Mouse (Mus musculus): ENCODE measurements at regions not wholly inside any gene's neighbourhood (a gene's known extent, or its start where the extent isn't known, plus 50 kb on each side); places are given as distances from the start of the nearest gene placed in this dataset.

DNA sequence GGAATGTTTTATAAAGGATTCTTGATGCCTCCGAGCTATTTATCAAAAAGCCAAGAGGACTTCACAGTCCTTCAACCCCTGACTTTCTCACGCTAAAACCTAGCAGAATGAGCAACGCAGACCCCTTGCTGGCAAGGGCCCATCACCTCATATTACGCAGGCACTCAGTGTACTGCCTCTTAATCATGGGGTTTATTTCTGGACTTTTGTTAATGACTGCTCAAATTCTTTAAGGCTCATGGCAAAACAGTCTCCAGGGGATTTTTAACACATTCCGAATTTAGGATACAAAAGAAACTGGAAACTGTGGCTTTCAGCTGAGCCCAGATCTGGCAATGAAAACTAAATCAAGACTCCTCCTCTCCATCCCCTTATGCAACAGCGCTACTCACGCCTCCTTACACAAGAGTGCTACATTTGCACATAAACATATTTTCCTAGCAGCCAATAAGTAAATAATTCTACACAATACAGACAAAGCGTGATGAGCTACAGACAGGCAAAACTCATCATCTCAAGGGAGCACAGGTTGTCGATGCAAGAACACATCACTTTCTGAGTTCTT lies 492.0 kb upstream of the Id4 start:
- H3K4me3 ChIP-seq (ENCODE audit: insufficient read depth, low read length) = no peak overlapping the region
- H3K4me1 ChIP-seq (ENCODE audit: control insufficient read depth, insufficient read depth, low read length) = no peaks in the 10 kb centered on the region; the same call in 1 of the 2 replicates
- H3K27ac ChIP-seq (ENCODE audit: insufficient read depth, low read length) = peak overlapping the region; percentile 46; the same call in 1 of the 2 replicates
- TF ChIP-seq CTCF (IDR thresholded peaks at IDR 0.05; ENCODE audit: borderline replicate concordance, insufficient read depth, low read length) = no peak
- no peak for TF ChIP-seq POLR2A (IDR thresholded peaks at IDR 0.05; ENCODE audit: low read depth, low read length)

DNA sequence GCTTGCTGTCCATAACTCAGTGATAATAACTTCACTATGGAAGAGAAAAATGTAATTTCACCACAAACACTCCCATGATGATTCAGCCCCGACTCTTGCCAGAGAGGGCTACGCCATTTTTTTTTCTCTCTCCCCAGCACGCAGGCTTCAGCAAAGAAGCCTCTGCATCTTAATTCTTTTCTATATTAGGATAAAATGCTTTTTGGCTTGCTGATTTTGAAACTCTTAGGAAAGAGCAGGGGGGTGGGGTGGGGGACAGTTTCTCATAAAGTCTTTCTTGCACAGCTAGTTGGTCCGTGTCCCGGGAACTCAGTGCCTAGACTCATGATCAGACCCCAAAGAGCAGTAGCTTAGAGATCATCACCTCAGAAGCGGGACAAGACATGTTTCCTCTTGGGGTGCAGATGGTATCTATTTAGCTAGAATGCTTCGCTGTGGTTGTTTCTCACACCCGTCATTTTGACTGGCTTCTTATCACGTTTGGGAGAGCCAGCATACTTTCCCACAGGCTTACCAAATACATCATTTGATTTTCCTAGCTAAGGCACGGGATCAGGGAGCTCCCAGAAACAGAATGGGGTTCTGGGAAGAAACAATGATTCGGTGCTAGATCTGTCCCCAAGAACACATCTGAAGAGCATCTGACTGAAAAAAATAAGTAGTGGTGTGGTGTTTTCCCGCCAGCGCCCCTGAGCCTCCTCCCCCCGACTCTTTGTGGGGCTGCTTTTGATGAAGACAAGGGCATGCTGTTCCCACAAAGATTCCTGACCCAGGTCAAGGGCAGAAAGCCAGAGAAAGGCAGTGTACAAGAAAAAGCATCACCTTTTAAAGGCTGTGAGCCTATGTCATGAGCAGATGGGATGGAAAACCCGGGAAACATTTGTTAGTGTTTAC lies 483.6 kb upstream of the Id4 start:
- TF ChIP-seq POLR2A (IDR thresholded peaks at IDR 0.05; ENCODE audit: low read depth, low read length) = peak; percentile 10; the same call in 1 of the 2 replicates
- TF ChIP-seq CTCF (IDR thresholded peaks at IDR 0.05; ENCODE audit: borderline replicate concordance, insufficient read depth, low read length) = no peak
- Histone ChIP-seq H3K27ac (ENCODE audit: insufficient read depth, low read length) (peak overlapping the region; percentile 100), H3K4me3 (ENCODE audit: insufficient read depth, low read length) (no peak overlapping the region), H3K4me1 (ENCODE audit: control insufficient read depth, insufficient read depth, low read length) (peaks cover 14% of the 10 kb centered on the region)

- Histone ChIP-seq H3K4me1 (ENCODE audit: control insufficient read depth, insufficient read depth, low read length) (peaks cover 14% of the 10 kb centered on the region), H3K4me3 (ENCODE audit: insufficient read depth, low read length) (no peak overlapping the region), H3K27ac (ENCODE audit: insufficient read depth, low read length) (peak overlapping the region; percentile 100)
- no peak for TF ChIP-seq POLR2A (IDR thresholded peaks at IDR 0.05; ENCODE audit: low read depth, low read length)
- TF ChIP-seq CTCF (IDR thresholded peaks at IDR 0.05; ENCODE audit: borderline replicate concordance, insufficient read depth, low read length) = no peak
Observed at GRCm38 (mm10) chr13:47778218-47779009, 482.6 kb upstream of the Id4 start.

GRCm38 (mm10) chr13:47784406-47784805 lies 476.6 kb upstream of the Id4 start:
- H3K4me1 ChIP-seq (ENCODE audit: control insufficient read depth, insufficient read depth, low read length) = peaks cover 4% of the 10 kb centered on the region
- TF ChIP-seq POLR2A (IDR thresholded peaks at IDR 0.05; ENCODE audit: low read depth, low read length) = no peak
- no peak for TF ChIP-seq CTCF (IDR thresholded peaks at IDR 0.05; ENCODE audit: borderline replicate concordance, insufficient read depth, low read length)
- H3K4me3 ChIP-seq (ENCODE audit: insufficient read depth, low read length) = no peak overlapping the region
- no peak overlapping the region for H3K27ac ChIP-seq (ENCODE audit: insufficient read depth, low read length)

DNA sequence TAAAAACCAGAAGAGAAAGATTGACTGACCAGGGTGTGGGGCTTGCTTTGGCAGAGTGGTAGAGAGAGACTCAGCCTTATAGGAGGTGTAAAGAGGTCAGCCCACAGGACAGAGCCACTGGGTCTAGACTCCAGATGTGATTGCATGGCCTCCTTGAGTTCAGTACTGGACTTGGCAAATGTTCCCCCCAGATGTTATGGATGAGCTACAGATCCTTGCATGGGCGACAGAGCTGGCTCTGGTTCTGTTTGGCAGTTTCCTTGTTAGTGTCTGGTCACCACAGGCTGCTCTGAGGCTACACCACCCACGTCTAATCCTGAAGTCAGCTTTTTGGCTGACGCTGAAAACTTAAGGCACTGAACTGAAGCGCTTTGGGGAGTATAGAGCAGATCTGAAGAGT lies 463.2 kb upstream of the Id4 start:
- H3K4me3 ChIP-seq (ENCODE audit: insufficient read depth, low read length) = no peak overlapping the region
- no peak for TF ChIP-seq CTCF (IDR thresholded peaks at IDR 0.05; ENCODE audit: borderline replicate concordance, insufficient read depth, low read length)
- TF ChIP-seq POLR2A (IDR thresholded peaks at IDR 0.05; ENCODE audit: low read depth, low read length) = no peak
- H3K4me1 ChIP-seq (ENCODE audit: control insufficient read depth, insufficient read depth, low read length) = no peaks in the 10 kb centered on the region
- H3K27ac ChIP-seq (ENCODE audit: insufficient read depth, low read length) = no peak overlapping the region

DNA sequence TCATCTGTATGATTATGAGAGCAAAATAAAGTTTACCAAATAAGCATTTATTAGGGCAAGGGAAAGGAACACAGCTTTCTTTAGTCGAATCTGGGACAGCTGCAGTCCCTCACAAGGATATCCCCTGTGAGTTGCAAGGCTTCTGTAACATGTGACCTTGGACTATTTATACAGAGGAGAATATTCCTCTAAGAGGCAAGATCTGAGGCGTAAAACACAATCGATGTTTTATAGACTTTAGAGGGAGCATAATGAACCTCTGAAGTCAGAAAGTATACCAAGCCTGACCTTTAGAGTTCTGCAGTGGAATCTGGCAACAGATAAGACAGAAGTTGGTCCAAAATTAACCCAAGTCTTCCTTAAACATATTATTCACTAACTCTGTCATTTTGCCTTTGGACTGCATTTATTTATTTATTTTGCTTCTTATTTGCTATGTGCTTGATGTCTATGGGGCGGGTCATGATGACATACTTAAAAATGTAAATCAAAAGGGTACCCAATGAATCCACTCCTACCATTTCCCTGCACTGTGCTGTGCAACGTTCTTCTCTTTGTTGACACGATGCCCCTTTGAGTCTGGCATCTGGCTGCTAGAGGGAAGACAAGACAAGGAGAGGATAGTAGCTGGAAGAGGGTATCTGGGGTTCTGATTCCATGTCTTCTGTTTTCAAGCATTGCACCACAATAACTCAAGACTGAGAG lies 449.2 kb upstream of the Id4 start:
- Histone ChIP-seq H3K4me3 (ENCODE audit: insufficient read depth, low read length) (no peak overlapping the region), H3K4me1 (ENCODE audit: control insufficient read depth, insufficient read depth, low read length) (no peaks in the 10 kb centered on the region), H3K27ac (ENCODE audit: insufficient read depth, low read length) (no peak overlapping the region)
- TF ChIP-seq POLR2A (IDR thresholded peaks at IDR 0.05; ENCODE audit: low read depth, low read length) (no peak), CTCF (IDR thresholded peaks at IDR 0.05; ENCODE audit: borderline replicate concordance, insufficient read depth, low read length) (no peak)

DNA sequence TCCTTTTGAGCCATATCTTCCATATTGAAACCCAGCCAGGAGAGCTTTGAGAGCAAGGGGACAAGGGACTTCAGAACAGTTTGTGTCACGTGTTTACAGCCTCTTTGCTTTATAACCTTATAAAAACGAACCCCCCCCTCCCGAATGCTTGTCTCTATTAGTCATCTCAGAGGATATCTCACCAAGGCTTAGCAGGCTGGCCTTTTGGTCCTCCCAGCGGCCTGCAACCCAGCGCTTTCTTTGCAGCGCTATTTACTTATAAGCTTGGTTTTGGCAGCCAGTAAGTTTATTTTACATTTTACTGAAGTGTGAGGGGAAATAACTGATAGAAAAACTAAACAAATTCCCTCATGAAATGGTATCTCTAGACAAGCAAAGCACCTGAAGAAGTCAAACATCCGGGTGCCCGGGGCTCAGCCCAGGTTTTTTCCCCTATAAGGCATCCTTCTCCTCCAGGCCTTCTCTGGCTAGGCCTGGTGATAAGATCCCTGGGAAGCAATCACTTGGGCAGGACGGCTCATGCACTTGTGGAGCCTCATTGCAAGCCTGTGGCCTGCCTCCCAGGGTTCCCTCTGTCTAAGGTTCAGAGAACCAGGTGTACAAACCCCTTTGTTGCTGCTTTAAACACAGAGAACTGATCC lies 442.0 kb upstream of the Id4 start:
- no peak overlapping the region for H3K4me3 ChIP-seq (ENCODE audit: insufficient read depth, low read length)
- no peak overlapping the region for H3K27ac ChIP-seq (ENCODE audit: insufficient read depth, low read length)
- TF ChIP-seq CTCF (IDR thresholded peaks at IDR 0.05; ENCODE audit: borderline replicate concordance, insufficient read depth, low read length) (no peak), POLR2A (IDR thresholded peaks at IDR 0.05; ENCODE audit: low read depth, low read length) (no peak)
- H3K4me1 ChIP-seq (ENCODE audit: control insufficient read depth, insufficient read depth, low read length) = no peaks in the 10 kb centered on the region

GRCm38 (mm10) chr13:47836491-47836890 lies 424.5 kb upstream of the Id4 start:
- TF ChIP-seq POLR2A (IDR thresholded peaks at IDR 0.05; ENCODE audit: low read depth, low read length) (no peak), CTCF (IDR thresholded peaks at IDR 0.05; ENCODE audit: borderline replicate concordance, insufficient read depth, low read length) (no peak)
- Histone ChIP-seq H3K4me1 (ENCODE audit: control insufficient read depth, insufficient read depth, low read length) (no peaks in the 10 kb centered on the region), H3K27ac (ENCODE audit: insufficient read depth, low read length) (no peak overlapping the region), H3K4me3 (ENCODE audit: insufficient read depth, low read length) (no peak overlapping the region)

DNA sequence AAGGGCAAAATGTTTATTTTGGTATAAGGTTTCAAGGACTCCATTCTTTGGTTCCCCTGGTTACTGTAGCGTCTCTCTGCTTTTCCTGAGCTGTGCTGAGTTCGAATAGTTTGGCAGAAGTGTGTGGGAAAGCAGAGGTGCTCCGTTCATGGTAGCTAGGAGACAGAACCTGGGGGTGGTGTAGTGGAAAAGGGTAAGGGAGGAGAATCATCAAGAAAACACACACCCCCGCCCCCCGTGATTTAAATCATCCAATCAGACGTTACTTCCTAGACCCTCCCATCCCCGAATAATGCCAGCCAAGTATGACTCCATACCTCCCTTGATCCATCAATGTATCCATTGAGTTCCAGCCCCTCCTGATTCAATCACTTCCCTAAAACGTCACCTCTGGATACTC lies 418.6 kb upstream of the Id4 start:
- Histone ChIP-seq H3K4me3 (ENCODE audit: insufficient read depth, low read length) (no peak overlapping the region), H3K27ac (ENCODE audit: insufficient read depth, low read length) (no peak overlapping the region), H3K4me1 (ENCODE audit: control insufficient read depth, insufficient read depth, low read length) (no peaks in the 10 kb centered on the region; the same call in 1 of the 2 replicates)
- TF ChIP-seq POLR2A (IDR thresholded peaks at IDR 0.05; ENCODE audit: low read depth, low read length) = no peak
